Mouse (Mus musculus) left cerebral cortex, postnatal 10 days (tissue): Measurements from ENCODE around the gene Kdm6b. TPM values are rescaled to one million over a fixed set of nuclear protein-coding genes. Genes with fewer than 3 reads are reported as not detected.

Experiments
- DNase-seq, 2 experiments: peaks; one replicate each; pipeline ENCODE4 v3.0.0; 2021 to 2022; ENCODE audit warnings: low spot score in 2 of 2, mixed read lengths in 1 of 2; ENCODE audit errors: extremely low spot score in 1 of 2
- intact Hi-C: fragments of 180-260 bp; cut with DNase I; formaldehyde crosslinking; loops from one replicate; pipeline ENCODE4 v1.15.1; 2025
- total RNA-seq, 2 experiments: library from RNA; stranded (reverse); gene quantifications; 2 replicates each; pipeline ENCODE4 v1.2.3; 2021

The Kdm6b gene
- total RNA-seq, result 10 to 100 TPM; 42.7 to 43.9 TPM

DNA sequence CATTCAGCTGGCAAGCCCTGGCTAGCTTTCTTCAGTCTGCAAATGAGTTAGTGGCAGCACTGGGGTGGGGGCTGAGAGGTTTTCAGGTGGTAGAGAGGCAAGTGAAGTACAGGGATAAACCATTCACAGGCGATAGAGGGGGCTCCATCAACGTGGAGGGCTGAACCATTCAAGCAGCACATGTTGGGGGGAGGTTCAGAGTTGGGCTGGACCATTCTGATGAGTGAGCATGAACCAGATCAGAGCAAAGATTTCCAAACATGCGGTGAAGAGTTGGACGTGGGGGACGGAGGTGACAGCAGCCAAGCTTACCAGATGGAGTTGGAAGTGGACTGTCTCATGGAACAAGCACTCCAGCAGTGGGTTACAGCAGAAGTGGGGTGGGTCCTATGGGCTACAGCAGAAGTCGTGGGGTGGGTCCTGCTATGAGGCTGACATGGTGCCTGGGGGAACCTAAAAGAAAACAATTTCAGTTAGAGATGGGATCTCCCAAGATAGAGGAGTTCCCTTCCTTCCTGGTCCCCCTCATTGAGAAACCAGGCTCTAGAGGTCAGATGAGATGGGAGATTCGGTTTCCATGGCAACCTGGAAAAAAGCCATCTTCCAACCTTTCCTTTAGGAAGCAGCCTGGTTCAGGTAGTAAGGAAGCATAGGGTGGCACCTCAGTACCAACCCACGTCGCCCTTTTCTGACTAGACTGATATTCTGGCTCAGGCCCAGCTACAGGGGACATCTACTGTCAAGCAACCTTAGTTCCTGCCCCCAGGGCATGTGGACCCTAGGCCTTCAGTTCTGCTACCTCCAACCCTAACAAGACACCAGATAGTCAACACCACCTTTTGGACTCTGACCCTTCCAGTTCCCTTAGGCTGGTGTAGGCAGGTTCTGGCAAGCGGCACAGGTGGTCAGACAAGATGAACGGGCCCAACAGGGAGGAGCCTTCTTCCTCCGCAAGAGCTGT lies at the start of gene Kdm6b:
TSS of gene Kdm6b (minus strand) at position 455 of the 961 bp plus-strand sequence.
- intact Hi-C loops, result loop anchor here (10.0 kb wide), 1 partner anchor 319 kb away; the partner anchor contains the start of gene Per1
- peak; percentile 65 to 66 for DNase-seq

DNA sequence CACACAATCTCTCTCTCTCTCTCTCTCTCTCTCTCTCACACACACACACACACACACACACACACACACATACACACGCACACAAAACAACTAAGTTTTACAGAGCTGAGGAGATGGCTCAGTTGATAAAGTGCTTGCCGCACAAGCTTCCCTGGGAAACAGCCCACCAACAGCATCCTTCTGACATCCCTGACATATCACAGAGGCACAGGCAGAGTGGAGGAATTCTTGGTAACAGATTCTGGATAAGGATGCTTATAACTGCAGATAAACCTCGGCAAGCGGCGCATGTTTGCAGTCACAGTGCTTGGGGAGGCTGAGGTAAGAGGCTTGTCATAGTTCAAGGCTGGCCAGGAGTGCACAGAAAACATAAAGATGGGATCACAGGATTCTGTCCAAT lies 48.1 kb upstream of the Kdm6b start:
- intact Hi-C loops, result no loop called here
- no peak for DNase-seq

DNA sequence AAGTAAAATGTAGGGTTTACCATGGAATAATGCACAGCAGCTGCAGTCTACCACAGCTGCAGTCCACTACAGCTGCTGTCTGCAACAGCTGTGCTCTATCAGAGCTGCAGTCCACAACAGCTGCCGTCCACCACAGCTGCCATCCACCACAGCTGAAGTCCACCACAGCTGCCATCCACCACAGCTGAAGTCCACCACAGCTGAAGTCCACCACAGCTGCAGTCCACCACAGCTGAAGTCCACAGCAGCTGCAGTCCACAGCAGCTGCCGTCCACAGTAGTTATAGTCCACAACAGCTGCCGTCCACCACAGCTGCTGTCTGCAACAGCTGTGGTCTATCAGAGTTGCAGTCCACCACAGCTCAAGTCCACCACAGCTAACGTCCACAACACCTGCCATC lies 46.4 kb upstream of the Kdm6b start:
- DNase-seq, result no peak
- intact Hi-C loops, result no loop called here

DNA sequence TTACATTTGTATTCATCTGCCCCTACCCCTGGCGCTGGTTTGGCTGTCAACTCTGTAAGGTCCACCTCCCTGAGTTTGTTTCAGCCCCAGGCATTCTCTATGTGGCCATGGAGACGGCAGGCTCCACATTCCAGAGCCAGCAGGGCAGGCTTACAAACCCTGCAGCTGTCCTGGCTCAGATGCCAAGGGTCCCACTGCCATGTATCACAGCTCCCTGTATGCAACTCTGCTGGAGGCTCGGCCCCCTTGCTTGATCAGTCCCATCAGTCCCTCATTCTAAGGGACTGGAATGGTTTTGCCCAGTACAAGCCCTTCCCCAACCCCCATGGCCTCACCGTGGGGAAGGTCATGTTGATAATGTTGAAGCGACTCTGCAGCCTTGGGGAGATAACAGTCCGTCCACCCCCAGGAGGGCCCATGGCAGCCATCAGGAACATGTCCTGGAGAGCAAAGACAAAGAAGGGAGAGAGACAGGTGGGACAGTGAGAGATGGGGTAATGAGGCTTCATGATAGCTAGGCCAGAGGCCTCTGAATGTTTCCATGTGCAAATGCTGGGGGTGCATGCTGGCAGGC lies 43.6 kb upstream of the Kdm6b start:
- intact Hi-C loops, result no loop called here
- DNase-seq, result peak in 1 of 2 experiments; percentile 64

DNA sequence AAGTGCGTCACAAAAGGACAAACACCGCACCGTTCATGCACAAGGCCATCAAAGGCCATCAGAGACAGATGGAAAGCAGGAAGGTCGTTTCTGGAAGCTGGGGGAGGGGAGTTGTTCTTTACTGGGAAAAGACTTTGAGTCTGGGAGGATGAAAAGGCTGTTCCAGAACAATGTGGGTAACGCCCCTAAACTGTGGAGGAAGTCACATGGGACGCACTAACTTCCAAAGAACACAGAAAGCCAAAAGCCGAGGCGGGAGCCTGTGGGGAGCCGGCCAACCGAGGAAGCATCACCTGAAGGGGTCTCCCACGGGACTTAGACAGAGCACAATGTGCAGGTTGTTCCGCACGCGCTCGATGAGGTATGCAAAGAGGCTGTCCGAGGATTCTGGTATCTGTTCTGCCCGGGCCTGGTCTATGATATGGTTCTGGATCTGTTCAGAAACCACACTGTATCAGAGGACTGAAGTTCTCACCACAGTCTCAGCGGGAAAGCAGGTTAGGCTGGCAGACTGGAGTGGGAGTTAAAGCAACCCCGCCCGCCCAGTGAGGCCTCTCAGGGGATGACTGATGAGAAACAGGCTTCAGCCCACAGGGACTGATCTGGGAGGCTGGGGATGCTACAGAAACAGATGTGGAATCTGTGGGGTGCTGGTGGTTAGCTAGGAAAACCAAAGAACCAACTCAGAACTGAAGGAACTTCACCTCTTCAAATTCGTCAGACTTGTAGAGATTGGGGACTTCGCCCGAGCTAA lies 38.8 kb upstream of the Kdm6b start:
- DNase-seq, result peak in 1 of 2 experiments; percentile 70
- intact Hi-C loops, result no loop called here

DNA sequence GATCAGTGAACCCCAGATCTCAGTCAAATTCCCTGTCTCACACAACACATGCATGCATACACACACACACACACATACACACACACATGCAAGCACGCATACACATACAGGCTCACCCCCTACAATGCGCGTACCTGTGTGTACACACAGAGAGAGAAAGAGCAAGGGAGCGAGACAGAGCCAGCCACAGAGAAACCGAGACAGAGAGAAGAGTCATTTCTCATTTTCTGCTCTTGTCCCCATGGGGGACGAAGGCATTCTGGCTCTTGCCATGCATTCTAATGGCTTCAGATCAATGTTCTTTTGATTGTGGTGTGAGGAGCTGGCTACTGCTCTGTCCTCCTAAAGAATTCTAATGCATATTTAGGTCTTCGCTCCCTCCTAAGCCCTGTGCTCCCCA lies 33.8 kb upstream of the Kdm6b start:
- no peak for DNase-seq
- intact Hi-C loops, result no loop called here

- intact Hi-C loops, result loop anchor here (5.0 kb wide), 1 partner anchor 69 kb away; no protein-coding TSS in a partner anchor
- peak in 1 of 2 experiments; percentile 68 for DNase-seq
Measured at GRCm38 (mm10) chr11:69443328-69443727, 29.9 kb upstream of the Kdm6b start.

- intact Hi-C loops, result no loop called here
- no peak for DNase-seq
Measured at GRCm38 (mm10) chr11:69437291-69437690, 23.8 kb upstream of the Kdm6b start.

- intact Hi-C loops, result loop anchor here (2.0 kb wide), 1 partner anchor 32 kb away; no protein-coding TSS in a partner anchor
- no peak for DNase-seq
Measured at GRCm38 (mm10) chr11:69433189-69433588, 19.7 kb upstream of the Kdm6b start.

DNA sequence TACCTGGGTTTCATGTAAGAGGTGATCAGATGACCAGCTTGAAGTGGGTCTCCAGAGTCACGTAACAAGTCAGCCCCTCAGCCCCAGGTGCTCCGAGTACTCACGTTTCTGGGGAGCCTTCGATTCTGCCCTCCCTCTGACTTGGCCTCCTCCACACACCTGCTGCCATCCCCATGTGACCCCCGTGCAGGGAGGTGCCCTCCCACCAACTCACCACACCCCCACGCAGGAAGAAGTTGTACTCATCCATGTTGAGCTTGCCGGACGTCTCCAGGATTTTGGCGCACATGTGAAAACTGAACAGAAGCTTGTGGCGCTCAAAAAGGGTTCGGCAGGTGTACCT lies 19.1 kb upstream of the Kdm6b start:
- DNase-seq, result no peak
- intact Hi-C loops, result loop anchor here (2.0 kb wide), 1 partner anchor 32 kb away; no protein-coding TSS in a partner anchor

DNA sequence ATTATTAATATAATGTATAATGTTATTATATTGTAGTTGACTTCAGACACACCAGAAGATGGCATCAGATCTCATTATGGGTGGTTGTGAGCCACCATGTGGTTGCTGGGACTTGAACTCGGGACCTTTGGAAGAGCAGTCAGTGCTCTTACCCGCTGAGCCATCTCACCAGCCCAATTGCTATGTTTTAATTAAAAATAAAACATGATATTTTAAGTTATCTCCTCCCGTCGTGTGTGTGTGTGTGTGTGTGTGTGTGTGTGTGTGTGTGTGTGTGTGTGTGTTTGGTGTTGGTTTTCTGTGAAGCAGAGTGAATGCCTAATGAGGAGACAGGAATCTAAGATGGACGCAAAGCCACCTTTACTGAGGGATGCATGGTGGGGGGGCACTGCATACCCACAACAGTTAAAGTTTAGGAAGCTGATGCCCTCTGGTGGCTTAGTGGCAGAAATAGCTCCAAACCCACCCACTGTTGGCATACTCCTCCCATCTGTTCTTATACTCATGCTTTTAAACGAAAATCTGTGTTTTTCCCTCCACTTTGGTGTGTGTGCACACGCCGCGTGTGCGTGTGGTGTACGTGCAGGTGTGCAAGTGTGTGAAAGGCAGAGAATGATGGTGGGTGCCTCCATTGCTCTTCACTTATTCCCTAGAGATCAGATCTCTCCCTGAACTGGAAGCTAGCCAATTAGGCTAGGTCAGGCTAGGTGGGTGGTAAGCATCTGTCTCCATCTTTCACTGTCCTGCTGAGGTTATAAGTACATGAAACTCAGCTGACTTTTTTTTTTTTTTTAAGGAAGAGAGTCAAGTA lies 18.6 kb upstream of the Kdm6b start:
- peak; percentile 76 to 80 for DNase-seq
- intact Hi-C loops, result loop anchor here (2.0 kb wide), 1 partner anchor 31 kb away; no protein-coding TSS in a partner anchor

DNA sequence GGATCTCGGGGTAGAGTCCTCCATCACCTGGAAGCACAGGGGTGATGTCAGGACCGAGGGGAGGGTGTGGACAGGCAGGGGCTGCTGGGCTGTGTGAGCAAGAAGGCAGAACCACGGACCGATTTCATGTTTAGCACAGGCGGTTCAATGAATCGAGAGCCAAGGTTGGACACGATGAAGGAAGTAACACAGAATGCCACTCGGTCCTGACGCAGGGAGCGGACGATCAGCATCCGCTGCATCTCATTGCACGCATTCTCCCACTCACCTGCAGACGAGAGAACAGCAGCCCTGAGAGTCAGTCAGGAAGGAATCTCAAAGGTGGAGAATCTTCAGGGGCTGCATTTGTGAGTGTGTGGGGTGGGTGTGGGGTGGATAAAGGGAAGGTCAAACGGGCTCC lies 17.2 kb upstream of the Kdm6b start:
- intact Hi-C loops, result no loop called here
- no peak for DNase-seq

GRCm38 (mm10) chr11:69429313-69429712 lies 15.8 kb upstream of the Kdm6b start:
- intact Hi-C loops, result loop anchor here (5.0 kb wide), 1 partner anchor 73 kb away; no protein-coding TSS in a partner anchor
- DNase-seq, result peak in 1 of 2 experiments; percentile 61

DNA sequence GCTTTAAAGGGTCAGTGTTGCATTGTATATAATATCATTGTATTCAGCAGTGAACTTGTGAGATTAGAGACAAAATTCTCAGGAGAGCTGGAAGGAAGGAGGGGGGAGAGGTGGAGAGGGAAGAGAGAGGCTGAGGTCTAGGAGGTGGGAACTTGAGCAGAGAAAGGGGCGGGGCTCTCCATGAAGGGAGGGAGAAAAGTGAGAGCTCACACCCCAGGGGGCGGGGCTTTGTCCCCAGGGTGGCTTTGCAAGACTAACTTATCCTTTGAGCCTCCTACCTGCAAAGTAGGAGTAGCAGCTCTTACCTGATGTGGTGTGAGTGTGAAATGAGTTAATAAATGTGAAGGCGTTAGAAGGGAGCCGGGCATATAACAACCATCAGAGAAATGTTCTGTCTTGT lies 15.3 kb upstream of the Kdm6b start:
- peak in 1 of 2 experiments; percentile 70 for DNase-seq
- intact Hi-C loops, result loop anchor here (5.0 kb wide), 1 partner anchor 74 kb away; no protein-coding TSS in a partner anchor

GRCm38 (mm10) chr11:69426246-69426645 lies 12.8 kb upstream of the Kdm6b start:
- no peak for DNase-seq
- intact Hi-C loops, result loop anchor here (5.0 kb wide), 1 partner anchor 76 kb away; no protein-coding TSS in a partner anchor

- intact Hi-C loops, result no loop called here
- no peak for DNase-seq
Measured at GRCm38 (mm10) chr11:69423885-69424284, 10.4 kb upstream of the Kdm6b start.

DNA sequence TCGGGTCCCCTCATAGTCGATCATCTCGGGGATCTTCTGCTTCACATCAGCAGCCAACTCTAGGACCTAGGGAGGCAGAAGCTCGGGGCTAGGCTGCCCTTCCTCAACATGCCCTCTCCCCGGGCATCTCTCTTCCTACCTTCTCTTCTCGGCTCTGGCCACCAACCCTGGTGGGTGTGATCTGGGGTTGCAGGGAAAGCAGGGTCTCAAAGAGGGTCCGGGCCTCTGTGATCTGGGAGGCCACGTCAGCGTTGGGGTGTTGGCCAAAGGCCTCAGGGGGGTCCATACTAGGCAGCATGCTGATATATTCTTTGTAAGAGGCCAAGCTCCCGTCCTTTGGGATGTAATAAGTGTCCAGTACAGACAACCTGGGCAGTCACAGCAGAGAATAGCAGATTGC lies 9.4 kb upstream of the Kdm6b start:
- DNase-seq, result no peak
- intact Hi-C loops, result no loop called here
